Mouse (Mus musculus): Measurements from ENCODE around the gene Nap1l1. TPM values are rescaled to one million over a fixed set of nuclear protein-coding genes. Genes with fewer than 3 reads are reported as not detected.

Gene Nap1l1
- polyA plus RNA-seq, 1 experiment = 265 TPM

DNA sequence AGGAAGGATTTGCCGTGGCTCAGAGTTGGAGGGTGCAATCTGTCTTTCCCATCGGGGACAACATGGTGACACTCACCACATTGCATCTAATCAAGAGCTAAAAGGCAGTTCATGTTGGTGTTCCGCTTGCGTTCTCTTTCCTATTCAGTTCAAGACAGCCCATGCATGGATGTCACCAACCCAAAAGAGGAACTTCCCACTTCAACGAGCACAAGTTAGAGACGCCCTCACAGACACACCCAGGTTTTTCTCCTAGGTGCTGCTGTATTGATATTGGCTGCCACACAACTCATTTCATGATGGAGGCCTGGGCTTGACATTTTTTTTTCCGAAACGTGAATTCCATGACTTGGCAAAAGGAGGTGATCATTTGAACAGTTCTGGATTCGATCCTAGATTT, 1.9 kb upstream of the Nap1l1 start:
- H3ac ChIP-seq (ENCODE audit: control insufficient read depth, insufficient read length, low read depth) = no peak overlapping the region
- no peak overlapping the region for H3K4me3 ChIP-seq (ENCODE audit: insufficient read depth, poor library complexity, severe bottlenecking)
- peaks cover 20% of the 10 kb centered on the region for H3K36me3 ChIP-seq (ENCODE audit: control insufficient read depth, insufficient read depth)
- peaks cover 39% of the 10 kb centered on the region for H3K79me2 ChIP-seq (ENCODE audit: control insufficient read depth, insufficient read depth)
- H3K79me3 ChIP-seq (ENCODE audit: low read depth) = peaks cover 28% of the 10 kb centered on the region
- H3K27me3 ChIP-seq (ENCODE audit: control insufficient read depth, insufficient read depth, insufficient read length) = no peaks in the 10 kb centered on the region
- TF ChIP-seq MYOG (IDR thresholded peaks at IDR 0.05; ENCODE audit: control insufficient read depth, extremely low read depth, insufficient read length) = no peak
- TF ChIP-seq CEBPB (IDR thresholded peaks at IDR 0.05; ENCODE audit: low read depth) = no peak
- TF ChIP-seq MAX (IDR thresholded peaks at IDR 0.05) = no peak
- TF ChIP-seq CTCF (IDR thresholded peaks at IDR 0.05; ENCODE audit: control insufficient read depth, insufficient read depth, insufficient read length) = no peak
- TF ChIP-seq MYOD1 (IDR thresholded peaks at IDR 0.05; ENCODE audit: control insufficient read depth, insufficient read length, low read depth) = no peak

DNA sequence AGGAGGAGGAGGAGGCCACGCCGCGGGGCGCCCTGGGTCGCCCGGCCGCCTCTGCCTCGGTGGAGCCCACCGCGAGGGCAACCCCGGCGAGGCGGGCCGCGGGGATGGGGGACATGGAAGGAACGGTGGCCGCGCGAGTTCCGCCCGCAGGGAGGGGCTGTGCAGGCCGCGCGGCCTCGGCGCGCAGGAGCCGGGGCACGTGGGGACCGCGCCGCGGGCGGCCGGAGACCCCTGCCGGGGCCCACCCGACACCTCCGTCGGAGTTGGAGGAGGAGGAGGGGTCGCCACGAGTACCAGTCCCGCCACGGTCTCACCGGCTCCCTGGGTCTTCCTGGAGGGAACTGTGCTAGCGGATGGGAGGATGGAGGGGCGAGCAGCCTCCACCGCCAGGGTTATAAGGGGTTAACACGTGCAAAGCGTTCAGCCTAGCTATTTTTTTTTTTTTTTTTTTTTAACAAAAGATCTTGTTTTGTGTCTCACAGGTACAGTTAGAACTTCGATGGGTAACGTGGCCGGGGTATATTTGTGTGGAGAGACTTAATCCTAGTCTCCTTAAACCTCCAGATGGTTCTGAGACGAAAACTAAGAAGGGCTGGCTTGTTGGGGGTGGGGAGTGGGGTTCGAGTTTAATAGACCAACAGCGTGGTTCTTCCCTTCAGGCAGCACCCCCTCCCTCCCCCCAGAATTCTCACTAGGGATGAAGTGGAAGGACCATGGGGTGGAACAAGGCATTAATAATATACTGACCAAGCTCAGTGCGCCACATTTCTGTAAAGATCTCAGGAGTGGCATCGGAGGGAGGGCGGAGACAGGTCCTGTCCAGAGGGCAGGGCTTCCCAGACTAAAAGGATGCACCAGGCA, 718 bp downstream of the Nap1l1 start:
- no peak for TF ChIP-seq CEBPB (IDR thresholded peaks at IDR 0.05; ENCODE audit: low read depth)
- TF ChIP-seq MAX (IDR thresholded peaks at IDR 0.05) = peak; percentile 65
- peak overlapping the region; percentile 98 for H3ac ChIP-seq (ENCODE audit: control insufficient read depth, insufficient read length, low read depth)
- peaks cover 54% of the 10 kb centered on the region for H3K79me3 ChIP-seq (ENCODE audit: low read depth)
- H3K4me3 ChIP-seq (ENCODE audit: insufficient read depth, poor library complexity, severe bottlenecking) = peak overlapping the region; percentile 78
- H3K36me3 ChIP-seq (ENCODE audit: control insufficient read depth, insufficient read depth) = peaks cover 44% of the 10 kb centered on the region
- no peaks in the 10 kb centered on the region for H3K27me3 ChIP-seq (ENCODE audit: control insufficient read depth, insufficient read depth, insufficient read length)
- peaks cover 65% of the 10 kb centered on the region for H3K79me2 ChIP-seq (ENCODE audit: control insufficient read depth, insufficient read depth)

GRCm38 (mm10) chr10:111476301-111476700, 3.3 kb downstream of the Nap1l1 start:
- no peak overlapping the region for H3K4me3 ChIP-seq (ENCODE audit: insufficient read depth, poor library complexity, severe bottlenecking)
- peaks cover 78% of the 10 kb centered on the region for H3K79me3 ChIP-seq (ENCODE audit: low read depth)
- peaks cover 65% of the 10 kb centered on the region for H3K36me3 ChIP-seq (ENCODE audit: control insufficient read depth, insufficient read depth)
- H3K79me2 ChIP-seq (ENCODE audit: control insufficient read depth, insufficient read depth) = peaks cover 90% of the 10 kb centered on the region
- no peak for TF ChIP-seq FOSL1 (IDR thresholded peaks at IDR 0.05; ENCODE audit: insufficient read depth, low read length, poor library complexity, severe bottlenecking)
- TF ChIP-seq CEBPB (IDR thresholded peaks at IDR 0.05; ENCODE audit: low read depth) = no peak
- no peak for TF ChIP-seq MYOD1 (IDR thresholded peaks at IDR 0.05; ENCODE audit: control insufficient read depth, insufficient read length, low read depth)
- no peak for TF ChIP-seq USF1 (IDR thresholded peaks at IDR 0.05; ENCODE audit: low read depth)
- no peak for TF ChIP-seq MAX (IDR thresholded peaks at IDR 0.05)
- TF ChIP-seq CTCF (IDR thresholded peaks at IDR 0.05; ENCODE audit: control insufficient read depth, insufficient read depth, insufficient read length) = no peak
- TF ChIP-seq MYOG (IDR thresholded peaks at IDR 0.05; ENCODE audit: control insufficient read depth, extremely low read depth, insufficient read length) = no peak
- no peaks in the 10 kb centered on the region for H3K27me3 ChIP-seq (ENCODE audit: control insufficient read depth, insufficient read depth, insufficient read length)
- H3ac ChIP-seq (ENCODE audit: control insufficient read depth, insufficient read length, low read depth) = no peak overlapping the region

DNA sequence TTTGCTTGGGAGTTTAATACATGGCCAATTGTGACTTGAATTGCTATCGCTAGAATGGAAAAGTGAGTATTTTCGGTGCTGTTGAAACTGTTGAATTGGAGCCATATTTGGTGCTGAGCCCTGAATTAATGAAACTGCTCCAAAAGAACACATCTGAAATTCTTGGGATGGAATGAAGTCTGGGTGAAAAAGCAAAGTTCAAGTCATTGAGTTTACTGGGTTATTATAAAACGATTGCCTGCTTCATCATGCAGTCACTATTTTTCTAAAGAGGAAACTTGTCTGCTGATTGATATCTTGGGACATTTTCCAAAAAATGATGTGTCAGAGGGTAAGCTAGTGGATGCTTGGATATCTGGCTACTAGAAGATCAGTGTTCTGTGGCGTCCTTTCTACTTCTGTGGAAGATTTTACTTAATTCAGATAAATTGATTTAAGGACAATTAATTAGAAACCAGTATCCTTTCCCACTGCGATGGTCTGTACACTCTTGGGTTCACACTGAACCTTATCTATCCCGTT, 4.0 kb downstream of the Nap1l1 start:
- Histone ChIP-seq H3ac (ENCODE audit: control insufficient read depth, insufficient read length, low read depth) (no peak overlapping the region), H3K79me3 (ENCODE audit: low read depth) (peaks cover 86% of the 10 kb centered on the region), H3K27me3 (ENCODE audit: control insufficient read depth, insufficient read depth, insufficient read length) (no peaks in the 10 kb centered on the region), H3K79me2 (ENCODE audit: control insufficient read depth, insufficient read depth) (peaks cover 98% of the 10 kb centered on the region), H3K4me3 (ENCODE audit: insufficient read depth, poor library complexity, severe bottlenecking) (no peak overlapping the region), H3K36me3 (ENCODE audit: control insufficient read depth, insufficient read depth) (peaks cover 72% of the 10 kb centered on the region)
- TF ChIP-seq USF1 (IDR thresholded peaks at IDR 0.05; ENCODE audit: low read depth) (no peak), MYOD1 (IDR thresholded peaks at IDR 0.05; ENCODE audit: control insufficient read depth, insufficient read length, low read depth) (no peak), MYOG (IDR thresholded peaks at IDR 0.05; ENCODE audit: control insufficient read depth, extremely low read depth, insufficient read length) (no peak), CTCF (IDR thresholded peaks at IDR 0.05; ENCODE audit: control insufficient read depth, insufficient read depth, insufficient read length) (no peak), FOSL1 (IDR thresholded peaks at IDR 0.05; ENCODE audit: insufficient read depth, low read length, poor library complexity, severe bottlenecking) (no peak), MAX (IDR thresholded peaks at IDR 0.05) (no peak), CEBPB (IDR thresholded peaks at IDR 0.05; ENCODE audit: low read depth) (no peak)

DNA sequence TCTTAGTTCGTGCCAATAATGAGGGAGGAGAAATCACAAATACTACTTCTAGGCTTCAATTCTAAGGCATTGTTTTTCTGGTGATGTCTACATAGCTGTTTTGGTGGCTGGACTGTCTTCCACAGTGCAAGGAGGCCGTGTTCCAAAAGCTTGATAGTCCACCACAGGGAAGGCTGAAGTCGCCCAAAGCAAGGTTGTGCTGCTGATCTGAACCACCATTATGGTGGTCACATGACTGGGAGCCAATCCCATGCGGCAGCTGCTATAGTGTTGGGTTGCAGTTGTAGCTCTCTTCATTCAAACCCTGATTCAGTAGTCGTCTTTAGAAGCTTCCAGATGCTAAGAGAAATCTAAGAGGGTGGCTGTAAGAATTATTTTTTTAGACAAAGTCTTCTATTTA, 6.6 kb downstream of the Nap1l1 start:
- Histone ChIP-seq H3K4me3 (ENCODE audit: insufficient read depth, poor library complexity, severe bottlenecking) (no peak overlapping the region), H3K79me3 (ENCODE audit: low read depth) (peaks cover 98% of the 10 kb centered on the region), H3K36me3 (ENCODE audit: control insufficient read depth, insufficient read depth) (peaks cover 93% of the 10 kb centered on the region), H3ac (ENCODE audit: control insufficient read depth, insufficient read length, low read depth) (no peak overlapping the region), H3K79me2 (ENCODE audit: control insufficient read depth, insufficient read depth) (peaks cover 100% of the 10 kb centered on the region), H3K27me3 (ENCODE audit: control insufficient read depth, insufficient read depth, insufficient read length) (no peaks in the 10 kb centered on the region)
- TF ChIP-seq MAX (IDR thresholded peaks at IDR 0.05) (no peak), USF1 (IDR thresholded peaks at IDR 0.05; ENCODE audit: low read depth) (peak; percentile 67)

GRCm38 (mm10) chr10:111482654-111483053, 9.6 kb downstream of the Nap1l1 start:
- peaks cover 93% of the 10 kb centered on the region for H3K36me3 ChIP-seq (ENCODE audit: control insufficient read depth, insufficient read depth)
- TF ChIP-seq FOSL1 (IDR thresholded peaks at IDR 0.05; ENCODE audit: insufficient read depth, low read length, poor library complexity, severe bottlenecking) = no peak

More at GRCm38 (mm10) chr10:111482654-111483053, 9.6 kb downstream of the Nap1l1 start:
- no peaks in the 10 kb centered on the region for H3K27me3 ChIP-seq (ENCODE audit: control insufficient read depth, insufficient read depth, insufficient read length)
- no peak overlapping the region for H3K4me3 ChIP-seq (ENCODE audit: insufficient read depth, poor library complexity, severe bottlenecking)
- H3ac ChIP-seq (ENCODE audit: control insufficient read depth, insufficient read length, low read depth) = no peak overlapping the region
- peaks cover 100% of the 10 kb centered on the region for H3K79me2 ChIP-seq (ENCODE audit: control insufficient read depth, insufficient read depth)
- H3K79me3 ChIP-seq (ENCODE audit: low read depth) = peaks cover 93% of the 10 kb centered on the region
